Mouse (Mus musculus) limb, embryonic 14.5 days (tissue): Measurements from ENCODE around the gene Arhgap19. TPM values are rescaled to one million over a fixed set of nuclear protein-coding genes. Genes with fewer than 3 reads are reported as not detected.

Source experiments
- ATAC-seq: fragments of 200-750 bp; cut with Nextera tagmentation; 2 replicates; pipeline ENCODE4 v1.8.0; 2017; ENCODE audit warnings: low read depth, moderate number of reproducible peaks, moderate TSS enrichment; ENCODE audit not compliant: low FRiP score
- DNase-seq: peaks from one replicate; pipeline ENCODE4 v3.0.0-alpha.2; 2015; ENCODE audit warnings: low spot score
- H3K27ac ChIP-seq: fragments of 300-500 bp; sonication (generic); replicated peaks from 2 replicates; pipeline ENCODE4 v1.5.1; 2014; ENCODE audit warnings: low read depth, mild to moderate bottlenecking, low read length, moderate library complexity, mixed read lengths
- H3K27me3 ChIP-seq: fragments of 300-500 bp; sonication (generic); 2 replicates; pipeline ENCODE4 v1.6.1; 2014; ENCODE audit warnings: low read length, mixed read lengths; ENCODE audit not compliant: control insufficient read depth, insufficient read depth
- H3K36me3 ChIP-seq: fragments of 300-500 bp; sonication (generic); 2 replicates; pipeline ENCODE4 v1.6.1; 2014; ENCODE audit warnings: mild to moderate bottlenecking, low read length, moderate library complexity, mixed read lengths; ENCODE audit not compliant: control insufficient read depth, insufficient read depth
- H3K4me1 ChIP-seq: fragments of 300-500 bp; sonication (generic); 2 replicates; pipeline ENCODE4 v1.6.1; 2014; ENCODE audit warnings: antibody characterized with exemption, low read length, mixed read lengths; ENCODE audit not compliant: control insufficient read depth, insufficient read depth
- H3K4me2 ChIP-seq: fragments of 300-500 bp; sonication (generic); replicated peaks from 2 replicates; pipeline ENCODE4 v1.6.1; 2014; ENCODE audit warnings: low read depth, mild to moderate bottlenecking, low read length, moderate library complexity; ENCODE audit not compliant: severe bottlenecking
- H3K4me3 ChIP-seq: fragments of 300-500 bp; sonication (generic); replicated peaks from 2 replicates; pipeline ENCODE4 v1.5.1; 2014; ENCODE audit warnings: low read length
- H3K9ac ChIP-seq: fragments of 300-500 bp; sonication (generic); 2 replicates; pipeline ENCODE4 v1.6.1; 2014; ENCODE audit warnings: mild to moderate bottlenecking, low read depth, low read length, moderate library complexity; ENCODE audit not compliant: severe bottlenecking
- H3K9me3 ChIP-seq: fragments of 300-500 bp; sonication (generic); 2 replicates; pipeline ENCODE4 v1.6.1; 2016; ENCODE audit warnings: low read length; ENCODE audit not compliant: control insufficient read depth
- POLR2A ChIP-seq: fragments of 200-500 bp; IDR thresholded peaks from 2 replicates; pipeline ENCODE4 v1.8.0; 2012; ENCODE audit warnings: inconsistent platforms, mild to moderate bottlenecking, moderate library complexity, borderline replicate concordance; ENCODE audit not compliant: insufficient read depth, insufficient read length; ENCODE audit errors: extremely low read depth
- WGBS: fragments of 180-500 bp; shearing (Covaris S2); extraction: QIAGEN DNeasy Blood & Tissue Kit; methylation state at CpG from one replicate; pipeline ENCODE4 v1.1.7; 2014; 5-methylcytosine and 5-hydroxymethylcytosine counted together
- polyA plus RNA-seq, 2 experiments: library from polyadenylated mRNA; depleted of rRNA in 1 of 2; stranded (reverse) in 1 of 2; unstranded in 1 of 2; fragments of >200 nt; fragmentation: Nextera tagmentation in 1 of 2; extraction: Ambion mirVana in 1 of 2; gene quantifications; 2 replicates each; pipeline versions ENCODE4 v1.2.1 to v1.2.3; 2012 to 2014

The Arhgap19 gene
- polyA plus RNA-seq, 2 experiments: 18.8 to 19.7 TPM

- Histone ChIP-seq H3K4me3 (peak overlapping the region; percentile 67), H3K9me3 (no peaks in the 10 kb centered on the region), H3K9ac (peak overlapping the region; percentile 74; the same call in 1 of the 2 replicates), H3K27me3 (peaks cover 25% of the 10 kb centered on the region), H3K36me3 (no peaks in the 10 kb centered on the region), H3K4me2 (peak overlapping the region; percentile 98), H3K4me1 (peaks cover 17% of the 10 kb centered on the region), H3K27ac (no peak overlapping the region)
- ATAC-seq: no peak
- WGBS: 2% methylated on average over 19 of the region's 19 CpGs
- no peak for DNase-seq
- TF ChIP-seq POLR2A: no peak
These were observed 29.3 kb upstream of the Arhgap19 start for GRCm38 (mm10) chr19:41831101-41831570.

DNA sequence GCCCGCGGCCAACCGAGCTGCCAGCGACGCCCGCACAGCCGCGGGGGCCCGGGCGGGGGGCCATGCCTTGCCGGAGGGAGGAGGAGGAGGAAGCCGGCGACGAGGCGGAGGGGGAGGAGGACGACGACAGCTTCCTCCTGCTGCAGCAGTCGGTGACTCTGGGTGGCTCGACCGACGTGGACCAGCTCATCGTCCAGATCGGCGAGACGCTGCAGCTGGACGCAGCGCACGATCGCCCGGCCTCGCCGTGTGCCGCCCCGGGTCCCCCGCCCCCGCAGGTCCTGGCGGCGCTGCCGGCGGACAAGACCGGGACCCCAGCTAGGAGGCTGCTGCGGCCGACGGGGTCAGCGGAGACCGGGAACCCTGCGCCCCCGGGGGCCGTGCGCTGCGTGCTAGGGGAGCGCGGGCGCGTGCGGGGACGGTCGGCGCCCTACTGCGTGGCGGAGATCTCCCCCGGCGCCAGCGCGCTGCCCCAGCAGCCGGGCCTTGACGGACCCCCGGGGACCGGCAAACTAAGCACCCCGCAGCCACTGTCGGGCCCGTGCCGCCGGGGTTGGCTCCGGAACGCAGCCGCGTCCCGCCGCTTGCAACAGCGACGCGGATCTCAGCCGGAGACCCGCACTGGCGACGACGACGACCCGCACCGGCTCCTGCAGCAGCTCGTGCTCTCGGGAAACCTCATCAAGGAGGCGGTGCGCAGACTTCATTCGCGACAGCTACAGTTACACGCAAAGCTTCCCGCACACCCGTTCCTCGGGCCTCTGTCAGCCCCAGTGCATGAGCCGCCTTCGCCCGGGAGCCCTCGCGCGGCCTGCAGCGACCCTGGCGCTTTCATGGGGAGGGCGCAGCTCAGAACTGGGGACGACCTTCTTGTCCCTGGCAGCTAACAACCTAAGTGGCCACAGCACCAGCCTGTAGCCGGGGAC, 28.5 kb upstream of the Arhgap19 start:
- Histone ChIP-seq H3K4me2 (peak overlapping the region; percentile 98), H3K27ac (0 out of 2 replicates have a peak overlapping the region, but pooled peaks have one; percentile 86), H3K4me1 (peaks cover 17% of the 10 kb centered on the region), H3K27me3 (peaks cover 25% of the 10 kb centered on the region), H3K4me3 (peak overlapping the region; percentile 67), H3K36me3 (no peaks in the 10 kb centered on the region), H3K9me3 (no peaks in the 10 kb centered on the region), H3K9ac (peak overlapping the region; percentile 74)
- peak; percentile 60 for ATAC-seq
- TF ChIP-seq POLR2A: no peak
- under 1% methylated on average over 40 of the region's 112 CpGs for WGBS
- no peak for DNase-seq

GRCm38 (mm10) chr19:41829381-41830105, 27.7 kb upstream of the Arhgap19 start, which contains the start of gene Frat1:
Frat1 (plus strand) TSS chr19:41829970.
- under 1% methylated on average over 29 of the region's 39 CpGs for WGBS
- peak within 1 kb of the TSS; percentile 86 for H3K27ac ChIP-seq
- ATAC-seq: peak; percentile 91
- peaks cover 17% of the 10 kb centered on the region for H3K4me1 ChIP-seq
- H3K9me3 ChIP-seq: no peaks in the 10 kb centered on the region
- peak; percentile 85 for DNase-seq
- peak within 1 kb of the TSS; percentile 67 for H3K4me3 ChIP-seq
- peaks cover 25% of the 10 kb centered on the region for H3K27me3 ChIP-seq
- H3K9ac ChIP-seq: peak within 1 kb of the TSS; percentile 74
- H3K36me3 ChIP-seq: no peaks in the 10 kb centered on the region
- H3K4me2 ChIP-seq: peak within 1 kb of the TSS; percentile 98
- TF ChIP-seq POLR2A: no peak

DNA sequence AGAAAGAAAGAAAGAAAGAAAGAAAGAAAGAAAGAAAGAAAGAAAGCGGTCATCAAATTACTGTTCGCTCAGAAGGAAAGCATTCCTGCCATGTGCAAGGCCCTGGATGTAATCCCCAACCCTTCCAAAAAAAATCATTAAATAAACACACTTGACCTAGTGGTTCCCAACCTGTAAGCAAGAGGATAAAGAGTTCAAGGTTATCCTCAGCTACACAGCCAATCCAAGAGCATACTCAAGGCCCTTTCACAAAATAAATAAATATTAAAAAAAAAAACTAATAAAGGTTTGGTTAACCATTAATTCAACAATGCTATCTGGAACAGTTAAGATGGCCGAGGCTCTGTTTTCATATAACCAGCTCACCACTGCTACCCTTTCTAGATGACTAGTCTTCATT, 27.1 kb upstream of the Arhgap19 start:
- Histone ChIP-seq H3K9me3 (no peaks in the 10 kb centered on the region), H3K36me3 (no peaks in the 10 kb centered on the region), H3K4me2 (peak overlapping the region; percentile 98), H3K4me3 (peak overlapping the region; percentile 67), H3K9ac (0 out of 2 replicates have a peak overlapping the region, but pooled peaks have one; percentile 34), H3K27me3 (peaks cover 25% of the 10 kb centered on the region), H3K4me1 (peaks cover 17% of the 10 kb centered on the region), H3K27ac (no peak overlapping the region)
- no peak for ATAC-seq
- no peak for DNase-seq
- 74% methylated on average over 3 of the region's 3 CpGs for WGBS
- no peak for TF ChIP-seq POLR2A

- no peak for DNase-seq
- ATAC-seq: no peak
- Histone ChIP-seq H3K4me1 (peaks cover 12% of the 10 kb centered on the region), H3K9ac (no peak overlapping the region), H3K4me2 (no peak overlapping the region), H3K27ac (no peak overlapping the region), H3K36me3 (no peaks in the 10 kb centered on the region), H3K27me3 (peaks cover 10% of the 10 kb centered on the region; the same call in 1 of the 2 replicates), H3K4me3 (no peak overlapping the region), H3K9me3 (no peaks in the 10 kb centered on the region)
- 50% methylated on average over 3 of the region's 3 CpGs for WGBS
- TF ChIP-seq POLR2A: no peak
These were observed 24.7 kb upstream of the Arhgap19 start for GRCm38 (mm10) chr19:41826529-41826928.
